Mouse (Mus musculus): Measurements from ENCODE around the gene Foxn3. TPM values are rescaled to one million over a fixed set of nuclear protein-coding genes. Genes with fewer than 3 reads are reported as not detected.
A peak's percentile ranks its signal among the peaks of the same experiment; 100 is the strongest.

The Foxn3 gene
- total RNA-seq, 2 experiments from 2014 or later, result 87.6 to 113 TPM

DNA sequence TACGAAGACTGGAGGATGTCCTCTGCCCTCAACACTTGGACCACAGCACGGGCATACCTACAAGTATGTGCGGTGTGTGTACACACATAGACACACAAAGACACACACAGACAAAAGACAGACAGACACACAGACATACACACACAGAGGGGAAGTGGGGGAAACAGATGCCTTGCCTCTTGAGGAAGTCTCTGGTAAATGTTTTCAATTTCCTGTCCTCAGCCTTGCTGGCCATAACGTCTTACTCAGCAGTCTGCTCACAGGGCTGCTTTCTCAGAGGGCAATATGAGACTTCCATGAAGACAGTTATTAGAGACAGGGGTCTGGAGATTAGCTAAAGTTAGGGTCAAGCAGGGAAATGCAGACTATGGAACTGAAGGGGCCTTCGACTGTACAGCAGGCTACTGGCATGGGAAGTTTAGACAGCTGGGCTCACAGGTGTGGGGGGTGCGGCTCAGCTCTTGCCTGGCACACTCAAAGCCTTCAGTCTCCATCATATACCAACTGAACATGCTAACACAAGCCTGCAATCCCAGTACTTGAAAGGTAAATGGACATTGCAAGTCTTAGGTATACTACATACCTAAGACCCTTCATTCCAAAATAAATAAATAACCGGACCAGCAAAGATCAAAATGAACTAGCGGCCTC is 278.8 kb downstream of the Foxn3 start:
- no peak for ATAC-seq (replicated peaks; ENCODE audit: low FRiP score, poor library complexity, severe bottlenecking)

DNA sequence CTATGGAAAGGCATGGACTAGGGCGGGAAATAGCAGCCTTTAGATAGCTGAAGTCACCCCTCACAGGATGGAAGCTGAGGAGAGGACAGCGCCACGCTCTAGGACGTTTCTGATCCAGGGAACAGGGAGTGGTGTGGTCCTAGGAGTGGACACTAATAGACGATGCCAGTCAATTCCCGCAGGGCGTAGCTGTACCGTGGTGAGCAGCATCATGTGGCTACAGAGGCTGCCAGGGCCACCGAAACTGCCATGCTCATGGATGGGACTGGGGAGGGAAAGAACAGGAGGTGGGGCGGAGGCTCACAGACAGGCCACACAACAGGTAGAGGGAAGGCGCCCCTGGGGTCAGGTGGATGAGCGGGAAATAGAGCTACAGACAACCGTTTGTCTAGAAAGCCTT is 282.6 kb downstream of the Foxn3 start:
- no peak for ATAC-seq (replicated peaks; ENCODE audit: low FRiP score, poor library complexity, severe bottlenecking)

DNA sequence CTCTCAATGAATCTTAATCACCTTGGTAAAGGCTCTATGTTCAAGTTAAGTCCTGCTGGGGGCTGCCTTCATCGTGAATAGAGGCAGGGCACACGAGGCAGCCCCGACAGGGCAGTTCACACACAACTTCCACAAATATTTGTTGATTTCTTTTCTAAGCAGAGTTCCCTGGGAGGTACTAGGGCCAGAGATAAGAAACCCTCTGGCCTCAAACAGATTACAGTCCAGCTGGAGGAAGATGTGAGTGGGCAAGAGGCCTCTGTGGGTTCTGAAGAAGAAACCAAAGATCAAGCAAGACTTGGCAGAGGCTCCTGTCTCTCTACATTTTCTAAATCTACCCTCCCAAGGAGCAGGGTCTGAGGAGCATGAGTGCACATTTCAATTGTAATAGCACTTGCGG is 283.1 kb downstream of the Foxn3 start:
- ATAC-seq (replicated peaks; ENCODE audit: low FRiP score, poor library complexity, severe bottlenecking), result peak; percentile 59

DNA sequence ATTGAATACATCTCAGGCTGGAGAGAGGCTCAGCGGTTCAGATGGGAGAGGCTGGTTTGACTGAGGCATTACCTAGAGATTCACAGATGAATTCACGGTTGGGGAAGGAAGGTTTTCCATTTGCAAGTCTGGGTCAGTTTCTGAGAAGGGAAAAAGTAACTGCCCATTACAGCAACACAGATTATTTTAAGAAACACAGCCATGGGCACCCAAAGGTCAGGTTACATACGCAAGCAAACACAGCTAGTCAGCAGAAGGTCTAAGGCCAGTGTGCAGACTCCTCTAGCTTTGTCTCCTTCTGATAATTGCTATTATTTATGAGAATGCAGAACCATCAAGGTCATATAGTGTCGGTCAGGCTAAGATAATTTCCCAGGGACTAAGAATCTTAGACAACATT is 284.0 kb downstream of the Foxn3 start:
- no peak for ATAC-seq (replicated peaks; ENCODE audit: low FRiP score, poor library complexity, severe bottlenecking)

DNA sequence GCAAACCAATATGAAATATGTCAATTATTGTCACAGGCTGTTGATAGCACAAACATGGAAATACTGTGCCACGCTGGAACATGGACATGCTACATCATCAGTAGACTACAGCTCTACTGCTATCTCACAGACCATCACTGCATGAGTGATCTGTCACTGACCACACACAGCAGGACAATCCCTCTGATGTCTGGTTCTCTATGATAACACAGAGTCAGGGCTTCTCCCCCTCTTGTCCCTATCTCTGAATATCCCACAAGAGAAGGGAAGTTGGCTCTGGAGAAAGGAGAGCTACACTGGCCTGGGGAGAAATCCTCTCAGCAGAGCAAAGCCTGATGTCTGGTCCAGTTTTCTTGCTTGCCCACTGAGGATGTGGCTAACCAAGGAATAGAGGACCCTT is 288.8 kb downstream of the Foxn3 start:
- no peak for ATAC-seq (replicated peaks; ENCODE audit: low FRiP score, poor library complexity, severe bottlenecking)

DNA sequence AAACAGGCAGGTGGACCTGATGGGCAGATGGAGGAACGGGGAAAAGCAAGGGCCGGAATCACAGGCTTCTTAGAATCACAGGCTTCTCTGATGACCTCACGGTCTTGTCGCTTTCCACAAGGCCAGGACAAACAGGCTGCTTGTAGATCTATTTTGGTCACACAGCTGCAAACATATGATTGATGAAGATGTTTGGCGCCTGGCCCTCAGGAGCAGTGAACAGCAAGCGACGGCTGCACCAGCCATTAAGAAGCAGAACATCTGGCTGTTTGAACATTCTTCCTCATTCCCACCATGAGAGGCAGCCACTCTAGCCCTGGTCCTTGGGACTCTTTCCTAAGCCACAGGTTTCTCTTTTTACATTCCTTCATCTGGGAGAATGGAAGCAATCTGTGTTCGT is 294.0 kb downstream of the Foxn3 start:
- no peak for ATAC-seq (replicated peaks; ENCODE audit: low FRiP score, poor library complexity, severe bottlenecking)

DNA sequence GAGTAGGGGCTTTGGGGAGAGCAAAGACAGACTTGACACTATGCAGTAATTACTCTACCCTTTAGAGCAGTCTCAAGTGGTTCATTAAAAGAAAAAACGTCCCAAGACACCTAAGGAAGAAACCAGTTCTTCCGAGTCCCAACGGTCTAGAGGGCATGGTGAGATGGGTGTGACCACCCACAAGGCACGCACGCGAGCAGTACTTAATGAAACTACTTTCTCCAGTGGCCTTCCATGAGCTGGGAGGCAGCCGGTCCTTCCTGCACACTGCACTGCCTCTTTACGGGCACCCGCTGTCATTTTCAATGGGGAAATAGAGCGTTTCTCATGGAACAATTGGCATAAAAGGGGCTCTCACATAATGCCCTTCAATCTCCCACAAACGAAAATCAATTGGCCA is 294.4 kb downstream of the Foxn3 start:
- no peak for ATAC-seq (replicated peaks; ENCODE audit: low FRiP score, poor library complexity, severe bottlenecking)

DNA sequence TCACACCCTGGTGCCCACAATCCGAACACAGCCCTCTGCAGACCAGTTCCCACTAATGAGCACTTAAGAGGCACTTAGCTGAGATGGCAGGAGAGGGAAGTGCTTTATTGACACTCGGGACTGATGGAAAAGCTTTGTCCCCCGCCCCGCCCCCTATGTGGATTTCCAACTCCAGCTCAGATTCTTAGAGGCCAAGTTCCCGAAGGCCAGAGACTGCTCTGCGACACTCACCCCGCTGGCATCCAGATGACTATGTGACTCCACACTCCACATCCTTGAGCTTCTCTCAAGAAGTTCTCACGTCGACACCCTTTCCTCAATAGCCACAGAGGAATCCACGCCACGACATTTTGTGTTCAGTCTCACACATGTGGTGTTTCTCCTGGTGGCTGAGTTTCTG is 295.6 kb downstream of the Foxn3 start:
- ATAC-seq (replicated peaks; ENCODE audit: low FRiP score, poor library complexity, severe bottlenecking), result no peak

DNA sequence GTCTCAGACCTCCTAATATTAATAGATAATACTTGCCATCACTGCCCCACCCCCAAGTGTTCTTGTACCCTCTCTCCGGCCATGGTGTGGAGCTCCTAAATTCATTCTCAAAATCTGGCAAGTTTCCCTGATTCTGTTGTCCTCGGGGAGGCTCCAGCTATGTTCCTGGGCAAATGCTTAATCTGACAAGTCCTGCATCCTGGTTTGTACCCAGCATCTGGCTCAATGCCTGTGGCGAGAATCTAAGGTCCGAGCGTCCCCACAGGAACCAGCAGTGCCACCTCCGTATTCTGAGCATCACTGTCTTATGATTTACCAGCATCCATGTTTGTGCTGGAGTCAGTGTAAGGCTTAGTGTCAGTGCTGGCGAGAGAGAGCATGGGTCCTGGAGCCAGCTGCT is 296.9 kb downstream of the Foxn3 start:
- no peak for ATAC-seq (replicated peaks; ENCODE audit: low FRiP score, poor library complexity, severe bottlenecking)

DNA sequence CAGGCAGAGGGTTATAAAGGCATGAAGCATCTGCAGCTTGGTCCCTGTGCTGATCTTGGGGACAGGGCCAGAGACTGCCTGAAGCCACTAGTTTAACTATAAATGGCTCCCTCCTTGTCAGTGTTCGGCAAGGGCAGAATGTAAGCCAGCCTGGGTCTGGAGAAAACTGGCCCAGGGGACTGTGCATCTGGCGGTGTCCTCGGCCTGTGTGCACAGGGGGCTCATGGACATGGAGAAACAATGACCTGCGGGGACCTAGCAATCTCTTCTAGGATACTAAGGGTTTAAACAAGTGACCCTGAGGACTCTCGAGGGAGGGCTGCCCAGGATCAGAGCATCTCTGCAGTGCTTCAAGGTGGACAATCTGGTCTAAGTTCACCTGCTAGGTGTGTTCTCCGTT is 297.6 kb downstream of the Foxn3 start:
- ATAC-seq (replicated peaks; ENCODE audit: low FRiP score, poor library complexity, severe bottlenecking), result no peak

DNA sequence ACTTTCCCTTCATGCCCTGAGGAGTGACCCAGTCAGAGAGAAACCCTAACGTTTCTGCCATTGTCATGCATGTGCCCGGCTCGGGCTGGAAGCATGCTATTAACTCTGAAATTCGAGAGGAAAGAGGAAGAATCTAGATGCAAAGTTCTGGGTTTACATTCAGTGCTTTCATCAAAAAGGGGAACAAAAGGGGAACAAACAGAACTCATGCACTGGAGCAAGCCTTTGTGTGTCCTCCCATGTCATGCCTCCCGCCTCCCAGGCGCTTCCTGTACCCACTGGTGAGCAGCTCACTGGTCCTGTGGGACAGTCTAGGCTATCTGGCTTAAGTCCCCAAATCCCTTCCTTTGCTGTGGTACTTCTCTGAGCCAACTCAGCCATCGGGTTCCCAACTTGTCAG is 299.0 kb downstream of the Foxn3 start:
- no peak for ATAC-seq (replicated peaks; ENCODE audit: low FRiP score, poor library complexity, severe bottlenecking)

DNA sequence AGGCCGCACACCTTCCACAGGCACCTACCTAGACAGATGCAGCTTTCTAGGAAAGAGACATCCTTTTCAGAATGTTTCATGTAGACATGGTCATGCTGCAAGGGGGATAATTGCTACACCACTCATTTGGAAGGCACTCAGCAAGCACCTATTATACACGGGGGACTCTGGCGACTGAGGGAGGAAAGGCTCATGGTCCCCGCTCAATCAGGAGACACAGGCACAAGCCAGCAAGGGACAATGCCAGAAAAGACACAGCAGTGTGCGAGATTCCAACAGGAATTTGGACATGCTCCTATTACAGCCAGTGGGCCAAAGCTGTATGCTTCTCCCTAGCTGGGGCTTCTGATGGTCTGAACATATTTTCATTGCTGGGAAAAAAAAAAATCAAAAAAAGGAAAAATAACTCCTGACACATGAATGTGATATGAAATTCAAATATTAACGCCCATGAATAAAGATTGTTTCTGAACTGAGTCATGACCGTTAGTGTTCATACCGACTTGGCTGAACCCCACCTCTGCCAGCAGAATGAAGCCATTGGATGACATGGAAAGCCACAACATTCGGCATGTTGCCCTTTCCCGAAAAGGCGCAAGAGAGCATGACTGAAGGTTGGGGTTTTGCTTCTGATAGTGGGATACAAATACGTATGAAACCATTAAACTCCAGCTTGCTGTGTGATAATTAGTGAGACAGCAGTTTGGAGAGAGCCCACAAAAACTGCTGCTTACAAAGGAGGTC is 299.6 kb downstream of the Foxn3 start:
- ATAC-seq (replicated peaks; ENCODE audit: low FRiP score, poor library complexity, severe bottlenecking), result no peak

DNA sequence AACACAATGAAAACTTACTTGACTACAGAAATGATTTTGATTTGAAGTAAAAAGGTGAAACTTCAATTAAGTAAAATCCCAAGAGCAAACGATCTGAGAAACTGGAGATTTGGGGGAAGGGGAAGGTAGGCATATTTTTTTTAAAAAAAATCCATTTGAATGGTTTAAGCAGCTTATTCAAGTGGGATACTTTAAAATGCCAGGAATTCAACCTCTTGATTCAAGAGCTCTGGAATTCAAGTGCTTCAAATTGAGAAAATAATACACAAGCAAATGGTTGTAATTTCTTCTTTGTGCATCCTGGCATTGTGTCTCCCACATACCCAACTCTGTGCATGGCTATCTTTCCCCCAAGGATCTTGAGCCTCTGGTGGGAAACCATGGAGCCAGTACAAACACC is 300.5 kb downstream of the Foxn3 start:
- no peak for ATAC-seq (replicated peaks; ENCODE audit: low FRiP score, poor library complexity, severe bottlenecking)

DNA sequence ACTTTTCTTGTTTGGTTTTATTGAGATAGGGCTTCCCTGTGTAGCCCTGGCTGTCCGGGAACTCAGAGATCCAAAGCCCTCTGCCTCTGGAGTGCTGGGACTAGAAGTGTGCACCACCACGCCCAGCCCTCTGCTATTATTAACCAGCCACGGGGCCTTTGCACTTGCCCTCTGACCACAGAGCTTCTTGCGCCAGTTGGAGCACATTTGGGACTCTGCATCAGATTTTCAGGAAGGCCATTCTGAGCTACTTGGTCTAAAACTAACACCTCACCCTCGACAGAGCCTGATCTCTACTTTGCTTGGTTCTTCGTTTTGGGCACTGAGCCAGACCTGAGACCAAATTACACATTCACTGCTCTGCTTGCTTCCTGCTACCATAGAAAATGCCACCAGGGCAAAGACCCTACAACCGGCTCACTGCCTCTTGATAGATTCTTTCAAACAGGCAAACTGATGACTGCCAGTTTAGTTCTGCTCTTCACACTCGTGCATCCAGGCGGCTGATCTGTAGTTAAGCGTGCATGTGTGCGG is 301.2 kb downstream of the Foxn3 start:
- no peak for ATAC-seq (replicated peaks; ENCODE audit: low FRiP score, poor library complexity, severe bottlenecking)

DNA sequence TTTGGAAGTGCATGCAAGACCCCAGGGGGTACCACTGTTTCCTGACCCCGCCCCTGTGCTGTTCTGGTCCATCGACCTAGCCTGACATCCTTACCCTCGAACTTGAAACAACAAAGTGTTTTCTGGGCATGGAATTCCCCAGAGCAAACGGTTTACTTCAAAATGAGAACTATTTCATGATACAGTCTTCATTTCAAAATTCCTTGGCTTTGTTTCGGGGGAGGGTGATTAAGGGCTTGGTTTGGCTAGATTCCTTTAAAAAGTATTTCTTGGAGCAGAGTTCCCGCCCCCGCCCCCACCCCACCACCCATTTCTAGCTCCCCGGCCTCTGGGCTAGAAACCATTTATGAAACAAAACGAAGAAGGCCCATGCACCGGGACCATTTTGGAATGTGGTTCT is 303.2 kb downstream of the Foxn3 start:
- no peak for ATAC-seq (replicated peaks; ENCODE audit: low FRiP score, poor library complexity, severe bottlenecking)

DNA sequence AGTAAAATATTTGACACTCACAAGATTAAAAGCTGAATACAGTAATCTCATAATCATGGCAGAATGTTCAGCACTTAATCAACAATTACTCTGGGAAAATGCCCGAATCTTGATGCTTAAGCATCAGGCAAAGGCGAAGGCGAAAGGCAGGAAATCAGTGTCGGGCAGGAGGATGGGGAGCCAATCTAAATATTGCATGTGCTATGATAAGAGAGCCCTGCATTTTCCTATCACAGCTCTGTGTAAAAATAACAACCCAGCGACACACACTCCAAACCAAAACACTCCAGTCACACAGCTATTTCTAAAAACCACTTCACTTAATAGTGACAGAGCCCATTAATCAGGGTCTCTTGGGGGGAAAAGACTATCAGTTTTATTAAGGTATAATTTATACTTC is 305.8 kb downstream of the Foxn3 start:
- ATAC-seq (replicated peaks; ENCODE audit: low FRiP score, poor library complexity, severe bottlenecking), result no peak

DNA sequence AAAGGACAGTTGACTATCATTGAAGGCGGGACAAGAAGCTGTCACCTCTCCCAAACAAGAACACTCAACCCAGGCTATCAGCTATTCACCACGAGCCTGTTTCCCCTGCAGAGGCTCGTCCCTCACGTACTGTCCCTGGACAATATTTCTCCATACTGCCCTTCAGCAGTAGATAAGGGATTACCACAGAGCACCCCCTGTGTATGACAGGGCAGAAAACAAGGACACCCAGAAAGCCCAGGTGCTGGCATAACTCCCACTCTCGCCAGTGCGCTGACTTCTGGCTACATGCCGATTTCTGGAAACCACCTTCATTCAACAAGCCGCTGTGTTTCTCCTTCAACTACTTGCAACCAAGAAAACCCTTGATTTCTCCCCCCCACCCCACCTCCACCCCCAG is 306.4 kb downstream of the Foxn3 start:
- no peak for ATAC-seq (replicated peaks; ENCODE audit: low FRiP score, poor library complexity, severe bottlenecking)

DNA sequence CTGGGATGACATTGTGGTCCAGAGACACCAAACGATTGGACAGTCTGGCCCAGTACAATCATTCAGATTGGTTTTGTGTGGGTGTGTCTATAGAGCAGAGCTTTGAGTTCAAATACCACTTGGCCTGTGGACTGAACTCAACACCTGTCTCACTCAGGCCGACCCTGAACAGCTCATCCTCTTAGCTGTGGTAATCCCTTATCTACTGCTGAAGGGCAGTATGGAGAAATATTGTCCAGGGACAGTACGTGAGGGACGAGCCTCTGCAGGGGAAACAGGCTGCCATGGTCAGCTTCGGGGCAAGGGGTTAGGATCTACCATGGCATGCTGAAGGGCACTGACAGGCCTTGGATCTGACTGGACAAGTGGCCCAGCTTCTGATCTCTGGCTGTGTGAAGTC is 306.9 kb downstream of the Foxn3 start:
- ATAC-seq (replicated peaks; ENCODE audit: low FRiP score, poor library complexity, severe bottlenecking), result no peak

DNA sequence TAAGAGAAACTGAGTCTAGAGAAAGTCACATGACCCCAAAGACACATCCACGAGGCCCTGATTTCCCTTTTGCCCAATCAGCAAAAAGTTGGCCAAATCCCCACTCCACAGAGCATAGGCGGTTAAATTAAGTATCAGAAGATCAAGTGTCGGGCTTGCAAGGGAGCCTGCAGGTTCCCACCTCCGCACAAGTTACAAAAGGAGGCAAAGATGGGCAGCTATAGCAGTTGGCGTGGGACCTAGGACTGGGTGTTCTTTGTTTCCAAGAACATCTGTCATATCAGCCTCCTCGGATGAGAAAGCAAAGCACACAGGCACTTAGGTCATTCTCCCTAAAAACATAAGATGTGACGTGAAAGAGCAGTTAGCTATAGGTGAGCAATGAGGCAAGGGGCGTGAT is 308.9 kb downstream of the Foxn3 start:
- ATAC-seq (replicated peaks; ENCODE audit: low FRiP score, poor library complexity, severe bottlenecking), result no peak

DNA sequence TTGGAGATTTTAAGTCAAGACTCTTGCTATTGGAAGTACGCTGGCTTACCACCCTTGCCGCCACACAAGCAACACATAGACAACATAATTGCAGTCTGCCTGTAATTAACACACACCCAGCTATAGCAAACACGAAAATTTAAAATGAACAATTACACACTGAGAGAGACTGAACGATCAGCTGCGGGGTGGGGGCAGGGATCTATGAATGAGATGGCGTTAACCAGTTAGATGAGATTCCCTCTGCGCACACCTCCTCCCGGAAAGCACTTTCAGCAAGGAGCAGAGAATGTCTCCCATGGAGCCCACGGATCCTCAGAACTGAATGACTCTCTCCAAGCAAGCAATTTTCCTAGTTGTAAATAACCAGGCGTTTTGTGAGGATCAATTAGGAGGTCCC is 309.8 kb downstream of the Foxn3 start:
- no peak for ATAC-seq (replicated peaks; ENCODE audit: low FRiP score, poor library complexity, severe bottlenecking)

DNA sequence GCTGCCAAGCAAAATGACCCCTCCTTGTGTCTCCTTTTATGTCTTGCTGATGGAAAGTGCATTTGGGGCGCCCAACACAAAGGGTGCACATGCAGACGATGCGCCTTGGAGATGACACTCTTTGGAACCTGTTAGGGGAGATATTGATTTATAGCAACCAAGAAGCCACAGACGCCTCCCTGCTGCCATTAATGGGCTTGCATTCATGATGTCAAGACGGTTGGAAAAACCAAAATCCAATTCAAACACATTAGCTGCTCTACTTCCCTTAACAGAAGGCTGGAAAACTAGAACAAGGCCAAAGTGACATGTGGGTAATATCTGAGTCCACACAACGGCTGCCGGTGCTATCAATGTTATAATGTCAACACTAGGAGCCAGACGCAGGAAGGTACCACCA is 314.8 kb downstream of the Foxn3 start:
- ATAC-seq (replicated peaks; ENCODE audit: low FRiP score, poor library complexity, severe bottlenecking), result no peak

DNA sequence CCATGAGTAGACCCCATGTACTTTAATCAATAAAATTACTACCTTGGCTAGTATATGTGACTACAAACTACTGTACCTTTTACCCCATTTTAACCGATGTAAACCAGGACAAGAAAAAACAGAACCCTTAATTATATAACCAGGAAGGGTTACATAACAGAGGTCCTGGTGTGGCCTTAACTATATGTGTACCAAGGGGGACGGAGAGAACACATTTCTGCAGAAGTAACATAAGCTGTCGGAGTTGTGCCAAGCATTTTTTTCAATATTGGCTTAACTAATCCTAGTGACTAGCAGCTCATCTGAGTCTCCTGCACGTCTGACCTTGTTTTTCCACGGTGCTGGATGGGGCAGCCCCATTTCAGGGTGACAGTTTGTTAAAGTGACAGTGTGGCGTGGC is 315.4 kb downstream of the Foxn3 start:
- no peak for ATAC-seq (replicated peaks; ENCODE audit: low FRiP score, poor library complexity, severe bottlenecking)

Data from erythroblast, adult 5-6 weeks (primary cell).